Mouse (Mus musculus) embryonic facial prominence, embryonic 14.5 days (tissue): ENCODE data around the gene Dnhd1. TPM values are rescaled to one million over a fixed set of nuclear protein-coding genes. Genes with fewer than 3 reads are reported as not detected.
A peak's percentile ranks its signal among the peaks of the same experiment; 100 is the strongest.

ENCODE experiments used
- ATAC-seq: fragments of 200-750 bp; cut with Nextera tagmentation; 2 replicates; pipeline ENCODE4 v1.8.0; 2017; ENCODE audit warnings: low read depth, moderate number of reproducible peaks, moderate TSS enrichment
- DNase-seq: peaks from one replicate; pipeline ENCODE4 v3.0.0-alpha.2; 2015; ENCODE audit warnings: low spot score
- H3K27ac ChIP-seq: fragments of 300-500 bp; sonication (generic); replicated peaks from 2 replicates; pipeline ENCODE4 v1.5.1; 2014; ENCODE audit warnings: low read depth, mild to moderate bottlenecking, low read length, moderate library complexity
- H3K27me3 ChIP-seq: fragments of 300-500 bp; sonication (generic); replicated peaks from 2 replicates; pipeline ENCODE4 v1.6.1; 2014; ENCODE audit warnings: low read length; ENCODE audit not compliant: control insufficient read depth, insufficient read depth
- H3K36me3 ChIP-seq: fragments of 300-500 bp; sonication (generic); 2 replicates; pipeline ENCODE4 v1.6.1; 2014; ENCODE audit warnings: low read length, mixed read lengths; ENCODE audit not compliant: control insufficient read depth, insufficient read depth
- H3K4me1 ChIP-seq: fragments of 300-500 bp; sonication (generic); 2 replicates; pipeline ENCODE4 v1.6.1; 2014; ENCODE audit warnings: antibody characterized with exemption, low read length; ENCODE audit not compliant: control insufficient read depth, insufficient read depth
- H3K4me2 ChIP-seq: fragments of 300-500 bp; sonication (generic); 2 replicates; pipeline ENCODE4 v1.6.1; 2014; ENCODE audit warnings: low read depth, mild to moderate bottlenecking, low read length, moderate library complexity, mixed read lengths
- H3K4me3 ChIP-seq: fragments of 300-500 bp; sonication (generic); 2 replicates; pipeline ENCODE4 v1.5.1; 2014; ENCODE audit warnings: low read depth, mild to moderate bottlenecking, low read length
- H3K9ac ChIP-seq: fragments of 300-500 bp; sonication (generic); 2 replicates; pipeline ENCODE4 v1.6.1; 2014; ENCODE audit warnings: low read depth, mild to moderate bottlenecking, low read length, moderate library complexity, mixed read lengths
- H3K9me3 ChIP-seq: fragments of 300-500 bp; sonication (generic); 2 replicates; pipeline ENCODE4 v1.6.1; 2016; ENCODE audit warnings: low read length; ENCODE audit not compliant: control insufficient read depth
- WGBS: fragments of 180-500 bp; shearing (Covaris S2); extraction: QIAGEN DNeasy Blood & Tissue Kit; methylation state at CpG from one replicate; pipeline ENCODE4 v1.1.7; 2014; 5-methylcytosine and 5-hydroxymethylcytosine counted together
- polyA plus RNA-seq: library from polyadenylated mRNA; unstranded; fragments of >200 nt; fragmentation: Nextera tagmentation; extraction: Ambion mirVana; gene quantifications from 2 replicates; pipeline ENCODE4 v1.2.1, GENCODE M21; 2014

Gene Dnhd1
- polyA plus RNA-seq, 1 experiment from 2014 or later: 2.3 TPM

GRCm38 (mm10) chr7:105634272-105634920 is 16.2 kb upstream of the Dnhd1 start:
- ATAC-seq (no peak), DNase-seq (no peak)
- H3K4me2 ChIP-seq: peak overlapping the region; percentile 83
- 54% methylated on average over 9 of the region's 9 CpGs for WGBS
- H3K4me1 ChIP-seq: no peaks in the 10 kb centered on the region
- no peaks in the 10 kb centered on the region for H3K9me3 ChIP-seq
- peaks cover 35% of the 10 kb centered on the region for H3K36me3 ChIP-seq
- H3K27ac ChIP-seq: peak overlapping the region; percentile 81; the same call in 1 of the 2 replicates
- H3K9ac ChIP-seq: peak overlapping the region; percentile 85; the same call in 1 of the 2 replicates
- H3K4me3 ChIP-seq: peak overlapping the region; percentile 92
- H3K27me3 ChIP-seq: no peaks in the 10 kb centered on the region

- 100% methylated on average over 2 of the region's 2 CpGs for WGBS
- Histone ChIP-seq H3K9ac (no peak overlapping the region), H3K36me3 (peaks cover 35% of the 10 kb centered on the region), H3K27ac (no peak overlapping the region), H3K4me3 (no peak overlapping the region), H3K4me1 (no peaks in the 10 kb centered on the region), H3K27me3 (no peaks in the 10 kb centered on the region), H3K4me2 (no peak overlapping the region), H3K9me3 (no peaks in the 10 kb centered on the region)
- ATAC-seq: no peak
- no peak for DNase-seq
Measured at GRCm38 (mm10) chr7:105635726-105636125, 14.9 kb upstream of the Dnhd1 start.

- Histone ChIP-seq H3K4me3 (no peak overlapping the region), H3K4me1 (peaks cover 4% of the 10 kb centered on the region; the same call in 1 of the 2 replicates), H3K36me3 (peaks cover 46% of the 10 kb centered on the region), H3K27me3 (no peaks in the 10 kb centered on the region), H3K9ac (no peak overlapping the region), H3K27ac (no peak overlapping the region), H3K9me3 (no peaks in the 10 kb centered on the region), H3K4me2 (peak overlapping the region; percentile 96; the same call in 1 of the 2 replicates)
- no peak for ATAC-seq
- 95% methylated on average over 6 of the region's 6 CpGs for WGBS
- DNase-seq: no peak
Measured at GRCm38 (mm10) chr7:105638776-105639175, 11.9 kb upstream of the Dnhd1 start.

- Histone ChIP-seq H3K4me1 (peaks cover 4% of the 10 kb centered on the region; the same call in 1 of the 2 replicates), H3K27ac (no peak overlapping the region), H3K4me2 (peak overlapping the region; percentile 96), H3K4me3 (peak overlapping the region; percentile 92), H3K9me3 (no peaks in the 10 kb centered on the region), H3K36me3 (peaks cover 50% of the 10 kb centered on the region), H3K27me3 (no peaks in the 10 kb centered on the region), H3K9ac (peak overlapping the region; percentile 93)
- DNase-seq (no peak), ATAC-seq (no peak)
- WGBS: 73% methylated on average over 9 of the region's 9 CpGs
Measured at GRCm38 (mm10) chr7:105639304-105639703, 11.3 kb upstream of the Dnhd1 start.

- peaks cover 50% of the 10 kb centered on the region for H3K36me3 ChIP-seq
- DNase-seq: no peak
- peak within 1 kb of the TSS; percentile 88 for H3K27ac ChIP-seq
- ATAC-seq: 0 out of 2 replicates have a peak, but pooled peaks have one; percentile 2
- peak within 1 kb of the TSS; percentile 96 for H3K4me2 ChIP-seq
- H3K9ac ChIP-seq: peak within 1 kb of the TSS; percentile 93
- H3K27me3 ChIP-seq: no peaks in the 10 kb centered on the region
- peak within 1 kb of the TSS; percentile 92 for H3K4me3 ChIP-seq
- WGBS: 0% methylated on average over 2 of the region's 2 CpGs
- peaks cover 4% of the 10 kb centered on the region; the same call in 1 of the 2 replicates for H3K4me1 ChIP-seq
- no peaks in the 10 kb centered on the region for H3K9me3 ChIP-seq
Measured at GRCm38 (mm10) chr7:105639756-105640155, 10.9 kb upstream of the Dnhd1 start, which contains the start of gene Timm10b. TSS of gene Timm10b (plus strand) at chr7:105640056.

GRCm38 (mm10) chr7:105640233-105640893 is 10.3 kb upstream of the Dnhd1 start, which contains the start of the genes Arfip2 and Gm45799:
TSS of gene Arfip2 (minus strand) at chr7:105640416.
TSS of gene Gm45799 (plus strand) at chr7:105640552.
- Histone ChIP-seq H3K27me3 (no peaks in the 10 kb centered on the region), H3K36me3 (peaks cover 48% of the 10 kb centered on the region), H3K27ac (peak within 1 kb of the TSS; percentile 88), H3K4me1 (peaks cover 4% of the 10 kb centered on the region; the same call in 1 of the 2 replicates), H3K4me3 (peak within 1 kb of the TSS; percentile 92), H3K4me2 (peak within 1 kb of the TSS; percentile 96), H3K9me3 (no peaks in the 10 kb centered on the region), H3K9ac (peak within 1 kb of the TSS; percentile 93)
- ATAC-seq: peak; percentile 97
- WGBS: 1% methylated on average over 26 of the region's 45 CpGs
- peak; percentile 99 for DNase-seq

- H3K27me3 ChIP-seq: no peaks in the 10 kb centered on the region
- peaks cover 43% of the 10 kb centered on the region for H3K36me3 ChIP-seq
- ATAC-seq: peak; percentile 21
- DNase-seq: no peak
- peak overlapping the region; percentile 88 for H3K27ac ChIP-seq
- H3K4me3 ChIP-seq: peak overlapping the region; percentile 92
- peaks cover 4% of the 10 kb centered on the region; the same call in 1 of the 2 replicates for H3K4me1 ChIP-seq
- H3K9me3 ChIP-seq: no peaks in the 10 kb centered on the region
- peak overlapping the region; percentile 96 for H3K4me2 ChIP-seq
- peak overlapping the region; percentile 93 for H3K9ac ChIP-seq
- 0% methylated on average over 18 of the region's 18 CpGs for WGBS
Measured at GRCm38 (mm10) chr7:105640894-105641255, 9.8 kb upstream of the Dnhd1 start.

- no peaks in the 10 kb centered on the region for H3K9me3 ChIP-seq
- WGBS: 47% methylated on average over 3 of the region's 3 CpGs
- H3K36me3 ChIP-seq: peaks cover 32% of the 10 kb centered on the region
- ATAC-seq (no peak), DNase-seq (no peak)
- peaks cover 4% of the 10 kb centered on the region; the same call in 1 of the 2 replicates for H3K4me1 ChIP-seq
- H3K9ac ChIP-seq: no peak overlapping the region
- no peaks in the 10 kb centered on the region for H3K27me3 ChIP-seq
- H3K27ac ChIP-seq: no peak overlapping the region
- H3K4me2 ChIP-seq: peak overlapping the region; percentile 96; the same call in 1 of the 2 replicates
- 0 out of 2 replicates have a peak overlapping the region, but pooled peaks have one; percentile 92 for H3K4me3 ChIP-seq
Measured at GRCm38 (mm10) chr7:105641936-105642335, 8.7 kb upstream of the Dnhd1 start.
